In genomic region chr13:76844629-76845255, GRCm38 (mm10) we compare ENCODE assay signal across 8 mouse cellular contexts.
DNase-seq lines count a peak whose midpoint lies in the region.

No protein-coding gene starts in this region.

- intact Hi-C loops in gastrocnemius, postnatal 14 days (cut with DNase I; ENCODE audit: low total_unique reads), result no loop called here

- DNase-seq in B cell, adult 2 months, result peak; percentile 65 to 69
- peak; percentile 32 for DNase-seq in T-cell, adult 2 months (ENCODE audit: low spot score)
- DNase-seq in cerebellum, postnatal 10 days, result peak; percentile 77 to 80
- DNase-seq in gastrocnemius, postnatal 14 days, result peak; percentile 31
- DNase-seq in kidney, postnatal 36 days, result peak; percentile 8 to 62
- peak; percentile 60 for DNase-seq in lung, postnatal 10 days
- peak; percentile 48 for DNase-seq in ovary, postnatal 14 days (ENCODE audit: low spot score)
- DNase-seq in thymus, postnatal 25 days, result peak; percentile 40

Comparison
In these comparisons a context has a peak if more than half of its experiments do, and no peak if none do; other contexts are left out.
1. Peak in every context shown above with its lines: DNase-seq.